In genomic region chr1:71881191-71881590, GRCm38 (mm10) we compare ENCODE assay signal across 33 mouse cellular contexts.
DNase-seq lines count a peak whose midpoint lies in the region; ATAC-seq and TF ChIP-seq lines count a peak whose summit lies in the region.
"Had no signal": no experiment of that assay in that cellular context is flagged by ENCODE, and none has a peak within 500 bp of the region (broad histone marks: within the 10 kb centered on the region; RNA-seq: fewer than 3 reads in every experiment).

No protein-coding gene starts in this region.

- H3K4me3 ChIP-seq in forebrain, embryonic 13.5 days, result no peak overlapping the region
- no peak overlapping the region for H3K4me3 ChIP-seq in forebrain, embryonic 12.5 days (replicated peaks)
- no peak overlapping the region for H3K4me3 ChIP-seq in lung, embryonic 15.5 days
- H3K4me3 ChIP-seq in forebrain, postnatal 0 days (ENCODE audit: low read depth, low read length), result no peak overlapping the region
- H3K4me3 ChIP-seq: embryonic facial prominence, embryonic 10.5 days; embryonic facial prominence, embryonic 15.5 days; gastrocnemius, adult 2 months; heart, embryonic 12.5 days; hindbrain, embryonic 13.5 days; neural tube, embryonic 12.5 days had no signal

- H3K4me2 ChIP-seq in forebrain, embryonic 13.5 days, result no peak overlapping the region
- H3K4me2 ChIP-seq in forebrain, embryonic 12.5 days, result no peak overlapping the region
- H3K4me2 ChIP-seq in lung, embryonic 15.5 days, result no peak overlapping the region
- no peak overlapping the region for H3K4me2 ChIP-seq in forebrain, postnatal 0 days (ENCODE audit: low read depth)
- H3K4me2 ChIP-seq: embryonic facial prominence, embryonic 15.5 days; heart, embryonic 12.5 days; hindbrain, embryonic 13.5 days; midbrain, embryonic 11.5 days; neural tube, embryonic 12.5 days had no signal

- DNase-seq in lung, adult 18-20 months, result no peak
- peak; percentile 30 for DNase-seq in brain, adult 2 months (ENCODE audit: low read depth, low spot score)
- DNase-seq in forebrain, postnatal 0 days, result peak; percentile 45
- no peak for DNase-seq in kidney, postnatal 36 days
- DNase-seq in urinary bladder, postnatal 36 days (ENCODE audit: low spot score in 2 of 2), result no peak
- DNase-seq: adrenal gland, postnatal 14 days; cerebellum, adult 8-10 months; cerebellum, postnatal 25 days; gastrocnemius, adult 2 months; gastrocnemius, postnatal 36 days; heart, adult 18-20 months; heart, postnatal 4 days; kidney, adult 8-10 months; layer of hippocampus, postnatal 36 days; left cerebral cortex, postnatal 4 days; liver; right cerebral cortex, postnatal 4 days; thymus, postnatal 25 days had no signal

- no peak overlapping the region for H3K9ac ChIP-seq in forebrain, embryonic 13.5 days
- no peak overlapping the region for H3K9ac ChIP-seq in forebrain, embryonic 12.5 days
- H3K9ac ChIP-seq in lung, embryonic 15.5 days, result no peak overlapping the region
- H3K9ac ChIP-seq in forebrain, postnatal 0 days, result no peak overlapping the region
- H3K9ac ChIP-seq: embryonic facial prominence, embryonic 15.5 days; heart, embryonic 12.5 days; hindbrain, embryonic 13.5 days; liver, embryonic 14.5 days; neural tube, embryonic 12.5 days had no signal

- no peak overlapping the region for H3K27ac ChIP-seq in forebrain, embryonic 13.5 days
- no peak overlapping the region for H3K27ac ChIP-seq in forebrain, embryonic 12.5 days
- H3K27ac ChIP-seq in lung, embryonic 15.5 days, result peak overlapping the region; percentile 64
- no peak overlapping the region for H3K27ac ChIP-seq in forebrain, postnatal 0 days (ENCODE audit: low read depth, low read length)
- H3K27ac ChIP-seq: embryonic facial prominence, embryonic 10.5 days; embryonic facial prominence, embryonic 15.5 days; gastrocnemius, adult 2 months; hindbrain, embryonic 13.5 days; kidney, postnatal 0 days; liver, embryonic 14.5 days; neural tube, embryonic 12.5 days had no signal

- H3K4me1 ChIP-seq in forebrain, embryonic 13.5 days, result 0 out of 2 replicates have a peak, but pooled peaks cover 8% of the 10 kb centered on the region
- peaks cover 5% of the 10 kb centered on the region for H3K4me1 ChIP-seq in forebrain, embryonic 12.5 days
- peaks cover 16% of the 10 kb centered on the region; the same call in 1 of the 2 replicates for H3K4me1 ChIP-seq in lung, embryonic 15.5 days
- no peaks in the 10 kb centered on the region for H3K4me1 ChIP-seq in forebrain, postnatal 0 days (ENCODE audit: insufficient read depth)

- ATAC-seq in forebrain, embryonic 13.5 days, result peak; percentile 74; the same call in 1 of the 2 replicates
- no peak for ATAC-seq in forebrain, embryonic 12.5 days (ENCODE audit: low FRiP score)
- peak; percentile 78; the same call in 1 of the 2 replicates for ATAC-seq in lung, embryonic 15.5 days (ENCODE audit: borderline replicate concordance, extremely low read depth, low FRiP score, low TSS enrichment)
- peak; percentile 78 for ATAC-seq in forebrain, postnatal 0 days
- ATAC-seq: intestine, embryonic 16.5 days; midbrain, embryonic 16.5 days had no signal

- H3K9me3 ChIP-seq in forebrain, embryonic 13.5 days (replicated peaks), result no peaks in the 10 kb centered on the region
- H3K9me3 ChIP-seq in forebrain, embryonic 12.5 days, result no peaks in the 10 kb centered on the region
- no peaks in the 10 kb centered on the region for H3K9me3 ChIP-seq in lung, embryonic 15.5 days
- no peaks in the 10 kb centered on the region for H3K9me3 ChIP-seq in forebrain, postnatal 0 days (ENCODE audit: low read length)
- H3K9me3 ChIP-seq: embryonic facial prominence, embryonic 10.5 days; embryonic facial prominence, embryonic 15.5 days; heart, embryonic 12.5 days; hindbrain, embryonic 13.5 days; neural tube, embryonic 12.5 days had no signal

- no peak for TF ChIP-seq CTCF in forebrain, postnatal 0 days (IDR thresholded peaks at IDR 0.05; ENCODE audit: low read depth)

- WGBS in forebrain, embryonic 13.5 days, result 80% methylated on average over 4 of the region's 4 CpGs
- 75% methylated on average over 4 of the region's 4 CpGs for WGBS in forebrain, embryonic 12.5 days
- 54% methylated on average over 4 of the region's 4 CpGs for WGBS in lung, embryonic 15.5 days
- 63% methylated on average over 4 of the region's 4 CpGs for WGBS in forebrain, postnatal 0 days

- no peaks in the 10 kb centered on the region for H3K36me3 ChIP-seq in forebrain, embryonic 13.5 days (ENCODE audit: poor library complexity, severe bottlenecking)
- no peaks in the 10 kb centered on the region for H3K36me3 ChIP-seq in forebrain, embryonic 12.5 days (replicated peaks)
- no peaks in the 10 kb centered on the region for H3K36me3 ChIP-seq in lung, embryonic 15.5 days
- H3K36me3 ChIP-seq in forebrain, postnatal 0 days (ENCODE audit: insufficient read depth), result no peaks in the 10 kb centered on the region
- H3K36me3 ChIP-seq: embryonic facial prominence, embryonic 10.5 days; embryonic facial prominence, embryonic 15.5 days; heart, embryonic 12.5 days; hindbrain, embryonic 13.5 days; neural tube, embryonic 12.5 days had no signal

- H3K27me3 ChIP-seq in forebrain, embryonic 13.5 days, result no peaks in the 10 kb centered on the region
- H3K27me3 ChIP-seq in forebrain, embryonic 12.5 days, result no peaks in the 10 kb centered on the region
- H3K27me3 ChIP-seq in lung, embryonic 15.5 days, result no peaks in the 10 kb centered on the region
- H3K27me3 ChIP-seq in forebrain, postnatal 0 days (ENCODE audit: insufficient read depth, low read length), result no peaks in the 10 kb centered on the region
- H3K27me3 ChIP-seq: CH12.LX; embryonic facial prominence, embryonic 15.5 days; heart, embryonic 12.5 days; hindbrain, embryonic 13.5 days; neural tube, embryonic 12.5 days; Patski had no signal

Comparison
In these comparisons a context has a peak if more than half of its experiments do, and no peak if none do; other contexts are left out.
1. DNase-seq: peak in brain, adult 2 months (single experiment) and forebrain, postnatal 0 days (single experiment); none in lung, adult 18-20 months (0 of 2), kidney, postnatal 36 days (0 of 2) and urinary bladder, postnatal 36 days (0 of 2).